Mouse (Mus musculus): ENCODE results near the gene Dbi.

Gene Dbi

DNA sequence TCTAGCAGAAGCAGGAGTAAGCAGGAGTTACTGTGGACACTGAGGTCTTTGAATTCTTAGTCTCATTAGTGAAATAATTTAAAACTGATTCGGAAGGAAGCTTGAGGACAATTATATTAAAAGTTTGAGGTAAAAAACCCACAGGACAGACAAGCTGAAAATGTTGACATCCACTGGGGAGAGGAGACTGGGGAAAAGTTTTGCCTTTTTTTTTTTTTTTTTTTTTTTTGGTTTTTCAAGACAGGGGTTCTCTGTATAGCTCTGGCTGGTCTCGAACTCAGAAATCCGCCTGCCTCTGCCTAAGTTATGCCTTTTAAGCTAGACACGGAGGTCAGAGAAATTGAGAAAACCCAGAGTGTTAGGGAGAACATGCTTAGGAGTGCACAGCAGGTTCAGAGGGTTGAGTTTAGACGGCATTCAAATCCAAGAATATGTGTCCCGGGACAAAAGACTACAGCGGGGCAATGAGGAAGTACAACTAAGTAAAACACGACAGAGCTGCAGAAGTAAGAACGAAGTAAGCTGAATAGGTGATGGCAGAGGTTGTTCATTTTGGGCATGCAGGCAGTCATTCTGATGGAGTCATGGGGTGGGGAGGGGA is 1.2 kb upstream of the Dbi start:
- no peak for DNase-seq (ENCODE audit: extremely low spot score)

- peak; percentile 62 for DNase-seq (ENCODE audit: extremely low spot score)
Observed at GRCm38 (mm10) chr1:120120141-120120968, 523 bp downstream of the Dbi start.

GRCm38 (mm10) chr1:120119389-120119788 is 1.5 kb downstream of the Dbi start:
- DNase-seq (ENCODE audit: extremely low spot score): no peak

GRCm38 (mm10) chr1:120118854-120119253 is 2.0 kb downstream of the Dbi start:
- no peak for DNase-seq (ENCODE audit: extremely low spot score)

DNA sequence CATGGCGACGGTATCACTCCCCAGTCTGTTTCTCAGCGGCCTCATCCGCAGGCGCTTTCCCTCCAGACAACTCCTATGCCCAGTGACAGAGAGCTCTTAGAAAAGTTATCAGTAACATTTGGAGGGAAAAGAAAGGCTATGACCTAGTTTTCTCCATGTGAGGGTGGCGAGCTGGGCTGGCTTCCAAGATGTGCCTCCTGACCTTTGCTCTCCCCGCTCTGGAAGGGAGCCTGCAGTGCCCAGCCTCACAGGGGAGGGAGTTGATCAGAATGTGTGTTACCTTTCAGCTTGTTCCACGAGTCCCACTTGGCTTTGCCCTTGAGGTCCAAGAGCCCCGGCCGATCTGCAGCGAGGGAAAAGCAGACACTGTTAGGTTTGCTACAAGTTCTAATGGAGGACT is 4.8 kb downstream of the Dbi start:
- no peak for DNase-seq (ENCODE audit: extremely low spot score)

DNA sequence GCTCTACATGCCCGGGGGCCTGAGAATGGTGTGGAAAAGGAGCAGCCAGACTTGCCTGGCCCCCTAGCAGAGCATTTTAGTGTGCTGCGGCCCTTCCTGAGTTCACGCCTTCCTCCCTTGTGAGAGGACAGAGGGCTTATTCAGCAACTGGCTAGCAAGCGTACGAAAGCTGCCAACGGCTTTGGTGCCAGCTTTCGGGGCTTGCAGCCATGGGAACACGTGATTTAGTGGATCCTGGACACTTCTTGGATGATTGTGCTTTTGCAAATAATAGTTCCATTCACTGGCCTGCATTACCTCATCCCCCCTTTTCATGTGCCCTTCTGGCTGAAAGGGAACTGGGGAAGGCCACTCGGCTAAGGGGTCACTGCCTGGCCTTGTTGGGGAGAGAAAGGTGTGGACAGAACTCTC is 5.2 kb downstream of the Dbi start:
- no peak for DNase-seq (ENCODE audit: extremely low spot score)

GRCm38 (mm10) chr1:120112251-120113187 is 8.4 kb downstream of the Dbi start:
- no peak for DNase-seq (ENCODE audit: extremely low spot score)

DNA sequence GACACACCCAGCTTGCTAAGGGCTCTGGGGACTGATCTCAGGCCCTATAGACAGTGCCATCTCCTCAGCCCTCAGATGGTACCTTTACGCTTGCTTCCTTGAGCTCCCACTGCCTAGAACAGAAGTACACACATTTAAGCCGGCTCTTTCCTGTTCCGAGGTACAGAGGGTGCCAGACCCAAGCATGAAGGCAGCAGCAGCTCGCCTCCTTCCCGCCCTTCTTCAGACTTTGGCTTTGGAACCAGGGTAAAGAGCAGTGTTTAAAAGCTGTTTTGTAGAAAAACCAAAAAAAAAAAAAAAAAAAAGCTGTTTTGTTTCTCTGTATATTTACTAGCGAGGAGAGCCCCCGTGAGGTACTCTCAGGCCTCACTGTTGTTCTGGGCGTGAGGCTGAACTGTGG is 9.1 kb downstream of the Dbi start:
- DNase-seq (ENCODE audit: extremely low spot score): no peak

- no peak for DNase-seq (ENCODE audit: extremely low spot score)
Observed at GRCm38 (mm10) chr1:120109741-120110432, 11.0 kb downstream of the Dbi start.

DNA sequence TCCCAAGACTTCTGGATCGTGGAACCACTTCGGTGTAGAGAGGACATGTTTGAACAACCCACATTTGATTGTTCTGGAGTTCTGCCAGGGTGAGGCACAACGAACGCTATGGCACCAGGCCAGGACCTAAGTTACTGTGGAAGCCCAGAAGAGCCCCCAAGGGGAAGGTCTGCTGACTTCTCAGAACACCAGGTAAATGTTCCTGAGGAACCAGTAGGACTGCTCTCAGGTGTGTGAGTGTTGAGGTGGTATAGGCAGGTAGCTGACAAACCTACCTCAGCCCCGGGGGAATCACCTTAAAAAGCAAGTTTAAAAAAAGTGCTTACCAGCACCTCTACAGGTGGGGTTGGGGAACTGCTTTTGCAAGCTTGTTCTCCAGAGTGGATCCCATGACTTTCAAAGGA is 15.3 kb downstream of the Dbi start:
- no peak for DNase-seq (ENCODE audit: extremely low spot score)

- DNase-seq (ENCODE audit: extremely low spot score): no peak
Observed at GRCm38 (mm10) chr1:120101227-120101609, 19.7 kb downstream of the Dbi start.

DNA sequence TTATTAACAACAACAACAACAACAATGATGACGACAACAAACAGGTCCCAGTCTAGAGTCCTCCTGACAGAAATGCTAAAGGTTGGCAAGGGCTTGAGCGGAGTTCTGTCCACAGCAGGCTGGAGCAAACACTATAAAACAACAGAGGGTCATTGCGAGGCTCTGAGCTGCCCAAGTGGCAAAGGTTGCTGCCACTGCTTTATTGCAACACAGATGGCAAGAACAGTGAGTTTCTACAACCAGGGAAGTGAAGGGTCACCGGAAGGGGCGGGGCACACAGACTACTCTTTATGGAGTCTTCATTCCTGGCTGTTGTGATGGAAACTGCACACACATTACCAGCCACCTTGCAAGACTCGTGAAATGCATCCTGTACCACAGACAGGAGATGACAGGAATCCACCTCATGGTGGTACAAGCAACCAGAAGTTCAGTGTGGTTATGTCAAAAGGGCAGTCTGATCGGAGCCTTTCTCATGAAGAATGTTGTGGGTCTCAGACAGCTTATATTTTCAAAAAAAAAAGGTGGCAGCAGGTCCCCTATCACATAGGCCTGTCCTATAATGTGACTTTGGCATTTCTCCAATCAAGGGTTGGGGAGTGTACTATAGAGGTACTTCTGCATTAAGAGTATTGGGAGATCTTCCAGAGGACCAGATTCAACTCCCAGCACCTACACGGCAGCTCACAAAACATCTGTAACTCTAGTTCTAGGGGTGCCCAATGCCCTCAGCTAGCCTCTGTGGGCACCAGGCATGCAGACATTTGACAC is 20.2 kb downstream of the Dbi start:
- DNase-seq (ENCODE audit: extremely low spot score): no peak

DNA sequence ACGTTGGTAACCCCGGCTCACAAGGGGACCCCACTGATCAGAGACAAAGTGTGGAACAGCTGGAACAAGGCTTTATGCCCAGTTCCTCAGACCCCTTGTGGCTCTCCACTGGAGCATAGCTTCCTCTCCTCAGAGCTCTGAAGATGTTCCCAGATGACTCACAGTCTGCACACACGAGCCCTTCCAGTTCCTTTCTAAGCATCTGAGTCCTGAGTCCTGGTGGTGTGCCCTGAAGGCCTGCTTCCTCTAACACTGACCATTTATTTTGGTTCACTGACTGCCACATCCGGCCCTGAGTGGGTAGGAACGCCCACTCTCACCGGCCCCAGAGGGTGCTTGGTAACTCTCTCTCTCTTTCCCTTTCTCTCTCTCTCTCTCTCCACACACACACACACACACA is 21.4 kb downstream of the Dbi start:
- DNase-seq (ENCODE audit: extremely low spot score): no peak

DNA sequence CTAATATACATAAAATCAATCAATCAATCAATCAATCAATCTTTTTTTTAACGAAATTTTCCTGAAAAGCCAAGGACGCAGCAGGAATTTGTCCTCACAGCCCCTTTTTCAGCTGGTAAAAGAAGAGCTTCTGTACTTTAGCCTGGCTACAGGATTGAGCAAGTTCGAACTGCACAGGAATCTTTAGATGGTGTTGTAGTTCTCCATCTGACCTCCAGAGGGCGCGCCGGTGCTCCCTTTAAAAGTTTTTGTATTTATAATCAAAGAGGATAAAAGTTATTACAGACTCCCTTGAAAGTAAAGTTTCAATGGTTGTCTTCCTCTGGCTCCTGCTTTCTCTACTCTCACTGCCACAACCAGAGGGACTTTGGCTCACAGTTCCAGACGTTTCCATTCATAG is 22.6 kb downstream of the Dbi start:
- DNase-seq (ENCODE audit: extremely low spot score): peak; percentile 36

GRCm38 (mm10) chr1:120094920-120095319 is 26.0 kb downstream of the Dbi start:
- no peak for DNase-seq (ENCODE audit: extremely low spot score)

- peak; percentile 80 for DNase-seq (ENCODE audit: extremely low spot score)
Observed at GRCm38 (mm10) chr1:120093482-120094134, 27.3 kb downstream of the Dbi start.

- no peak for DNase-seq (ENCODE audit: extremely low spot score)
Observed at GRCm38 (mm10) chr1:120090880-120091570, 29.9 kb downstream of the Dbi start.

DNA sequence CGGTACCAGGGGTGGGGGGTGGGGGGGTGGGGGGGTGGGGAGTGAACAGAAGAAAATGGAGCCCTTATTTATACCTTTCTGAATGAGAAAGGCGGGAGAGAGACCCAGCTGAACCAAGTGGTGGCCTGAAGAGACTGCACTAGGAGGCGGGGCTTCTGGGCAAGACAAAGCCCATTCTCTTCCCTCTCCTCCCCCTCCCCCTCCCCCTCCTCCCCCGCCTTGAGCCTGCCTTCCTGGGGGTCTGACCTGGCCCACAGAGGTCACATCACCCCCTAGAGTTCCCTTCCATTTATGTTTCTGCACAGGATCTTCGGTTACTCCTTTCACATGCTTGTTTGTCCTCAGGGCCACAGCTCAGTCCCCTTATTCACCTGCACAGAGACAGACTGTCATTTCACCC is 31.7 kb downstream of the Dbi start:
- peak; percentile 40 for DNase-seq (ENCODE audit: extremely low spot score)

GRCm38 (mm10) chr1:120086644-120087043 is 34.2 kb downstream of the Dbi start:
- no peak for DNase-seq (ENCODE audit: extremely low spot score)

- DNase-seq (ENCODE audit: extremely low spot score): no peak
Observed at GRCm38 (mm10) chr1:120085696-120086095, 35.2 kb downstream of the Dbi start.

Data from embryo, embryonic 9.5 days (tissue).